Mouse (Mus musculus) hindbrain, embryonic 11.5 days (tissue): ENCODE measurements at regions not wholly inside any gene's neighbourhood (a gene's known extent, or its start where the extent isn't known, plus 50 kb on each side); places are given as distances from the start of the nearest gene placed in this dataset.

Source experiments
- ATAC-seq: fragments of 200-750 bp; cut with Nextera tagmentation; 2 replicates; pipeline ENCODE4 v1.8.0; 2017; ENCODE audit warnings: mild to moderate bottlenecking, moderate TSS enrichment, moderate library complexity; ENCODE audit not compliant: low FRiP score
- DNase-seq: peaks from one replicate; pipeline ENCODE4 v3.0.0-alpha.2; 2015; ENCODE audit warnings: low spot score
- H3K27ac ChIP-seq: fragments of 300-500 bp; sonication (generic); 2 replicates; pipeline ENCODE4 v1.5.1; 2014; ENCODE audit warnings: mild to moderate bottlenecking, low read depth, low read length
- H3K27me3 ChIP-seq: fragments of 300-500 bp; sonication (generic); 2 replicates; pipeline ENCODE4 v1.6.1; 2014; ENCODE audit warnings: mild to moderate bottlenecking, low read length, moderate library complexity, mixed read lengths; ENCODE audit not compliant: control insufficient read depth, insufficient read depth
- H3K36me3 ChIP-seq: fragments of 300-500 bp; sonication (generic); 2 replicates; pipeline ENCODE4 v1.6.1; 2014; ENCODE audit warnings: mild to moderate bottlenecking, low read length, moderate library complexity, mixed read lengths; ENCODE audit not compliant: control insufficient read depth, insufficient read depth
- H3K4me1 ChIP-seq: fragments of 300-500 bp; sonication (generic); replicated peaks from 2 replicates; pipeline ENCODE4 v1.6.1; 2014; ENCODE audit warnings: low read length, mixed read lengths; ENCODE audit not compliant: control insufficient read depth, insufficient read depth
- H3K4me2 ChIP-seq: fragments of 300-500 bp; sonication (generic); replicated peaks from 2 replicates; pipeline ENCODE4 v1.6.1; 2014; ENCODE audit warnings: mild to moderate bottlenecking, low read depth, low read length
- H3K4me3 ChIP-seq: fragments of 300-500 bp; sonication (generic); 2 replicates; pipeline ENCODE4 v1.5.1; 2014; ENCODE audit warnings: low read depth, low read length
- H3K9ac ChIP-seq: fragments of 300-500 bp; sonication (generic); 2 replicates; pipeline ENCODE4 v1.6.1; 2014; ENCODE audit warnings: low read depth, low read length
- H3K9me3 ChIP-seq: fragments of 300-500 bp; sonication (generic); 2 replicates; pipeline ENCODE4 v1.6.1; 2016; ENCODE audit warnings: low read length; ENCODE audit not compliant: control insufficient read depth
- WGBS: fragments of 180-500 bp; shearing (Covaris S2); extraction: QIAGEN DNeasy Blood & Tissue Kit; methylation state at CpG from one replicate; pipeline ENCODE4 v1.1.7; 2014; 5-methylcytosine and 5-hydroxymethylcytosine counted together

DNA sequence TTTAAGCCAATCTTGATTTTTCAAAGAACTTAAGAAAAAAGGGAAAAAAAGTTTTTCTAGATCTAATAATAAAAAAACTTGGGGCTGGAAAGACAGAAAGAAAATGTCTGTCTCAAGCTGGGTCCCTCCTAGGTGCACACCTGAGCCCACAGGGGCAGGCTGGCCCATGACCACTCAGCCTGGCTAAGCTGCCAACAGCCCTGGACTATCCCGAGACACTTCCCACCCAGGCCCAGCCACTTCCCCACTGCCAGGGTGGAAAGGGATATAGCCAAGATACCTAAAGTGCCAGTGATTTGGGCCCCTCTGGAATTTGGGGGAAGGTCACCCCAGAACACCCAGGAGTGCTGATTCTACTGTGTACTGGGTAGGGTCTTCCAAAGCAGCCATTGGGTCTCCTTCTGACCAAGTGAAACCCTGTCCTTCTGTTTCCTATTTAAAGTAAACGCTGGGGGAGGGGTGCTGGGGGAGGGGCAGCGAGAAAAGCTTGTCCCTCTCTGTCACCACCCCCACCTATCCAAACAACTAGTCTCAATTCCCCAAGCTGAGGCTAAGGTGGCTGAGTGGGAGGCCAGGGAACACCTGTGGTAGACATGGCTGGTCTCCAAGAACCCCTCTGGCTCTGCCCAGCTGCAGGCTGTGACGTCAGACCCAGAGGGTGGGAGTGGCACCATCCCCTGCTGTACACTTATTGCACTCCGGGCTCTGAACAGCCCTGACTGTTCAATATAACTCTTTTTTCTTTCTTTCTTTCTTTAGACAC lies 62.6 kb downstream of the Mcfd2 start:
- no peak overlapping the region for H3K4me2 ChIP-seq
- H3K27ac ChIP-seq = no peak overlapping the region
- H3K36me3 ChIP-seq = no peaks in the 10 kb centered on the region
- no peak overlapping the region for H3K9ac ChIP-seq
- H3K4me3 ChIP-seq = no peak overlapping the region
- H3K9me3 ChIP-seq = no peaks in the 10 kb centered on the region
- H3K27me3 ChIP-seq = no peaks in the 10 kb centered on the region
- 0 out of 2 replicates have a peak, but pooled peaks cover 3% of the 10 kb centered on the region for H3K4me1 ChIP-seq
- ATAC-seq = no peak
- DNase-seq = no peak
- WGBS = 43% methylated on average over 5 of the region's 5 CpGs

DNA sequence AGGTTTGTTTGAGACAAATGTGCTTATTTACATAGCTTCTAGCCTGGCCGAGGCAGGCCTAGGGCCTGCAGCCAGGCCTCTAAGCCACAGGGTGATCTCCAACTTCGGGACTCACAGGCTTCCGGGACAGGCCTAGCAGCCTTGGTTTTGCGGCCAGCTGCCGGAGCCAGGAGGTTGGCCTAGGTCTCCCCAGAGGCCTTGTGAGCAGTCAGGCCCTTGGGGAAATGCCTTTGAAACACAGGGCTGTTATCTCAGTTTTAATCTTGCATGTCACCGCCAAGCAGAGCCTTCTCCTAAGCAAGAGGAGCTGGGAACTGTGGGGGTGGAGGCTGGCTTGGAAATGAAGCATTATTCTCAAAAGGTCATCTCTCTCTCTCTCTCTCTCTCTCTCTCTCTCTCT lies 63.2 kb downstream of the Mcfd2 start:
- no peak overlapping the region for H3K4me2 ChIP-seq
- H3K4me1 ChIP-seq = 0 out of 2 replicates have a peak, but pooled peaks cover 3% of the 10 kb centered on the region
- no peaks in the 10 kb centered on the region for H3K27me3 ChIP-seq
- H3K36me3 ChIP-seq = no peaks in the 10 kb centered on the region
- H3K9me3 ChIP-seq = no peaks in the 10 kb centered on the region
- H3K9ac ChIP-seq = no peak overlapping the region
- ATAC-seq (no peak), DNase-seq (no peak)
- H3K27ac ChIP-seq = peak overlapping the region; percentile 30; the same call in 1 of the 2 replicates
- H3K4me3 ChIP-seq = no peak overlapping the region
- WGBS = 38% methylated on average over 6 of the region's 6 CpGs

DNA sequence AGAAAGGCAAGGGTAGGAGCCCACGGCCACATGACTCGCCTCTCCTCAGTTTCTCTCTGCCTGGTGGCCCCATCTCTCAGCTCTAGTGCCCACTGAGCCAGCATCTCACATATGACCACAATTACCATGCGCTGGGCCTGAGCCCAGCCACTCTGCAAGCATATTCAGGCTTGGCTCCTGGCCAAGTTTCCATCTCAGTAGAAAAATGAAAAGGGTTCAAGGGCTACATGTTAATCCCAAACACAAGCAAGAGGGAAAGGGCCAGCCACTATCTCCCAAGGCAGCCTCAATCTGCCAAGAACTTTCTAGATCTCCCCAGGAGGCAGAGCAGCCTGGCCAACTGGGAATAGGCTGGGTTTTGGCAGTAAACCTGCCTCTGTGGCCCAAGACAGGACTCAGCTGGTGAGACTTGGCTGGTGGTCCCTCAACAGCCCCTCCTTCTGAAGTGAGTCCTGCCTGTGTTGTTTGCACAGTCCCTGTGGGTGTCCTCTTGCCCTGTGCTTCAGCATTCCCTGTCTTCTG lies 65.0 kb downstream of the Mcfd2 start:
- no peak overlapping the region for H3K9ac ChIP-seq
- H3K36me3 ChIP-seq = no peaks in the 10 kb centered on the region
- no peak overlapping the region for H3K4me2 ChIP-seq
- no peak overlapping the region for H3K4me3 ChIP-seq
- ATAC-seq (no peak), DNase-seq (peak; percentile 31)
- H3K4me1 ChIP-seq = 0 out of 2 replicates have a peak, but pooled peaks cover 3% of the 10 kb centered on the region
- H3K9me3 ChIP-seq = no peaks in the 10 kb centered on the region
- H3K27me3 ChIP-seq = no peaks in the 10 kb centered on the region
- no peak overlapping the region; the same call in 1 of the 2 replicates for H3K27ac ChIP-seq
- 84% methylated on average over 3 of the region's 3 CpGs for WGBS

DNA sequence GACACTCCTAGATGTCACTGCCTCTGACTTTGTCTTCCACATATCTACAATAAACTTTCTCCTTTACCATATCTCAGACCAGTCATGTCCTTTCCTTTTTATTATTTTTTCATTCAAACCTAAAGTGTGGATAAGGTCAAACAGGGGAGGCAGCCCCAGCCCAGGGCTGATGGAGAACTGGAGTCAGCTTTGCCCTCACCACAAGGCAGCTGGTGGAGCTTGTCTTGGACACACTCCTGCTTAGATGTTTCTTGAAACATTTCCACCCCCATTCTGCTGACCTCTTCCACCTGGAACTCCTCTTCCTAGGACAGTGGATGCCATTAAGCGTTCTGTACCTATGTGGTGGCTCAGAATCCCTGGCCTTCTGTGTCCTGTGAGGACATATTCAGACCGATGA lies 65.6 kb downstream of the Mcfd2 start:
- H3K4me2 ChIP-seq = no peak overlapping the region
- 80% methylated on average over 2 of the region's 2 CpGs for WGBS
- no peaks in the 10 kb centered on the region for H3K27me3 ChIP-seq
- H3K4me1 ChIP-seq = 0 out of 2 replicates have a peak, but pooled peaks cover 3% of the 10 kb centered on the region
- no peak overlapping the region for H3K9ac ChIP-seq
- H3K4me3 ChIP-seq = no peak overlapping the region
- no peaks in the 10 kb centered on the region for H3K9me3 ChIP-seq
- H3K27ac ChIP-seq = no peak overlapping the region
- no peaks in the 10 kb centered on the region for H3K36me3 ChIP-seq
- no peak for DNase-seq
- no peak for ATAC-seq

DNA sequence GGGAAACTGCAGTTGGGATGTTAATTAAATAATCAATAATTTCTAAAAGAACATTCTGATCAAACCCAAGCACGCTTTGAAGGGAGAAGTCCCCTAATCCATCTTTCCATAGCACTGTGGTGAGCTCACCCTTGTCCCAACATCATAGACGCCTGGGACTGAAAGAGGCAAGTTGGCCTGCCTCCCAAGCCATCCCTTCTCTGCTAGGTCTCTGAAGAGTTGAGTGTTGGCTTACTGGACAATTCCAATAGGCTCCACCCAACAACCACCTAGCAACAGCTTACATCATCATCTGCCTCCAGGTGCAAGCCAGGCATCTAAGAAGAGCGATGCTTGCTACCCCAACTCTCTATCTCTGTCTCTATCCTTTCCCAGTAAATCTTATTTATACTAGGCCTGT lies 66.6 kb downstream of the Mcfd2 start:
- H3K9me3 ChIP-seq = no peaks in the 10 kb centered on the region
- no peak for ATAC-seq
- DNase-seq = no peak
- 0 out of 2 replicates have a peak, but pooled peaks cover 3% of the 10 kb centered on the region for H3K4me1 ChIP-seq
- H3K4me2 ChIP-seq = no peak overlapping the region
- no peak overlapping the region for H3K27ac ChIP-seq
- H3K4me3 ChIP-seq = no peak overlapping the region
- H3K9ac ChIP-seq = no peak overlapping the region
- WGBS = 80% methylated on average over 3 of the region's 3 CpGs
- no peaks in the 10 kb centered on the region for H3K27me3 ChIP-seq
- no peaks in the 10 kb centered on the region for H3K36me3 ChIP-seq

DNA sequence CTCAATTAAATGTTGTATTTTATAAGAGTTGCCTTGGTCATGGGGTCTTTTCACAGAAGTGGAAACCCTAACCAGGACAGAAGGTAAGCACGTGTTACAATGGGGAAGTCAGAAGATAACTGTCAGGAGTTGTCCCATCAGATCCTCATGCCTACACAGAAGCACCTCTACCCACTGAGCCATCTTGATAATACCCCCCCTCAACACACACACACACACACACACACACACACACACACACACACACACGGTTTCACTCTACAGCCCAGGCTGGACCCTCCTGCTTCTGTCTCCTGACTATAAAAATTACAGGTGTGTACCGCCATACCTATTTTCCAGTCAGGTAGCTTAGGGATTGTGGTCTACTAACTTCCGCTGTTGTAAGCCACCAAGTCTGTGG lies 68.3 kb downstream of the Mcfd2 start:
- H3K4me3 ChIP-seq = no peak overlapping the region
- H3K9me3 ChIP-seq = no peaks in the 10 kb centered on the region
- H3K4me2 ChIP-seq = no peak overlapping the region
- H3K9ac ChIP-seq = no peak overlapping the region
- 0 out of 2 replicates have a peak, but pooled peaks cover 3% of the 10 kb centered on the region for H3K4me1 ChIP-seq
- ATAC-seq (no peak), DNase-seq (no peak)
- no peaks in the 10 kb centered on the region for H3K36me3 ChIP-seq
- H3K27ac ChIP-seq = no peak overlapping the region
- WGBS = 91% methylated on average over 4 of the region's 4 CpGs
- no peaks in the 10 kb centered on the region for H3K27me3 ChIP-seq

DNA sequence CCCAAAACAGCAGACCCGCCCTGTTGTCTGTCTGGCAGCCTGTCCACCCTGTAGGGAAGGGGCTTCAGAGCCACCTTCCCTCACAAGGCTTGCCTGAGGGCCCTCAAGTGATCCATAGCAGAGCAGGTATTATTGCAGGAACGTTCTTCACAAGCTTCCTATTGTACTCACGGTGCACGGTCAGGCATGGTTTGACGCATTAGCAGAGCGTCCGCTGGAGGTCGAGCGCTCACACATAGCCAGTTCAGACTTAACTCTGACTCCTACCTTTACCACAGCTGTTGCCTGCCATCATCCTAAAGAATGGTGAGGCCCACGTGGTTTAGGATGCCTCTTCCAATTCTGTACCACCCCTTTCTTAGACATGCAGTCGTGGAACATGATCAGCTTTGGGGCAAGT lies 71.1 kb downstream of the Mcfd2 start:
- ATAC-seq = no peak
- H3K36me3 ChIP-seq = no peaks in the 10 kb centered on the region
- H3K27ac ChIP-seq = no peak overlapping the region
- H3K4me2 ChIP-seq = no peak overlapping the region
- no peaks in the 10 kb centered on the region for H3K27me3 ChIP-seq
- no peaks in the 10 kb centered on the region for H3K9me3 ChIP-seq
- no peak for DNase-seq
- no peak overlapping the region for H3K4me3 ChIP-seq
- WGBS = 64% methylated on average over 11 of the region's 11 CpGs
- H3K4me1 ChIP-seq = no peaks in the 10 kb centered on the region
- H3K9ac ChIP-seq = no peak overlapping the region

DNA sequence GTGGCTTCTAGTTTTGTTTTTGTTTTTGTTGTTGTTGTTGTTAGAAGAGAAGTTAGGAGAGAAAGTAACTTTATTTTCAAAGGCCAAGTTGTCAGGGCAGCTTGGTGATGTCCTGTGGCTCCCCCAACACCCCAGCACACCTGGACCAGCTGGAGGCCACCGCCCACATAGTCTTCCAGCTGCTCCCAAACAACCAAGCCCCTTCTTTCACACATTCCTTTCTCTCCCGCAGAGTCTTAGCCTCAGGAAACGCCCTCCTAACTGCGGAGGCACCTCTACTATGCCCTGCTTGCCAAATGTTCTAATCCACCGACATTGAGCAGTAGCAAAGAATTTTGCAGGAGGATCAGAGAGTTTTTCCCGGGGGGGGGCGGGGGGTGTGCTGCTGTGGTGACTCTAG lies 72.3 kb downstream of the Mcfd2 start:
- no peak for ATAC-seq
- Histone ChIP-seq H3K9me3 (no peaks in the 10 kb centered on the region), H3K9ac (no peak overlapping the region), H3K36me3 (no peaks in the 10 kb centered on the region), H3K27ac (no peak overlapping the region), H3K4me2 (no peak overlapping the region), H3K27me3 (no peaks in the 10 kb centered on the region), H3K4me1 (no peaks in the 10 kb centered on the region), H3K4me3 (no peak overlapping the region)
- 9% methylated on average over 7 of the region's 7 CpGs for whole genome bisulfite sequencing
- DNase-seq = no peak

DNA sequence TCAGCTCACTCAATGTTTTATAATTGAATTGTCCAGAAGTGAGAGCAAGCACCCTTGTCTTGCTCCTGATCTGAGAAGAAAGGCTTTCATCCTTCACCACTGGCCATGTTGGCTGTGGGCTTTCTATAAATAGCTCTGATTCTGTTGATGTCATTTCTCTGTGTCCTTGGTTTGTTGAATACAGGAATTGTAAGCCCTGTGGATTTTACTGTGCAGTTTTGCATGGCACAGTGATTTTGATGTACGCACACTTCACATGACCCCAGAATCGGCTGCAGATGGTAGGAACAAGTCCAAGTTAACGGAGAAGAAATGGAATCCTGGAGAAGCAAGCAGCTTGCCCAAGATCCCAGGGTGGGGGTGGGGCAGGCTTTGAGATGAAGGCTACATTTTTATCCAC lies 76.1 kb downstream of the Mcfd2 start:
- DNase-seq (no peak), ATAC-seq (no peak)
- Histone ChIP-seq H3K27me3 (no peaks in the 10 kb centered on the region), H3K36me3 (no peaks in the 10 kb centered on the region), H3K4me3 (no peak overlapping the region), H3K4me2 (no peak overlapping the region), H3K9me3 (no peaks in the 10 kb centered on the region), H3K4me1 (peaks cover 3% of the 10 kb centered on the region), H3K9ac (no peak overlapping the region), H3K27ac (no peak overlapping the region)
- WGBS = 88% methylated on average over 3 of the region's 3 CpGs
